In the genomic region with DNA sequence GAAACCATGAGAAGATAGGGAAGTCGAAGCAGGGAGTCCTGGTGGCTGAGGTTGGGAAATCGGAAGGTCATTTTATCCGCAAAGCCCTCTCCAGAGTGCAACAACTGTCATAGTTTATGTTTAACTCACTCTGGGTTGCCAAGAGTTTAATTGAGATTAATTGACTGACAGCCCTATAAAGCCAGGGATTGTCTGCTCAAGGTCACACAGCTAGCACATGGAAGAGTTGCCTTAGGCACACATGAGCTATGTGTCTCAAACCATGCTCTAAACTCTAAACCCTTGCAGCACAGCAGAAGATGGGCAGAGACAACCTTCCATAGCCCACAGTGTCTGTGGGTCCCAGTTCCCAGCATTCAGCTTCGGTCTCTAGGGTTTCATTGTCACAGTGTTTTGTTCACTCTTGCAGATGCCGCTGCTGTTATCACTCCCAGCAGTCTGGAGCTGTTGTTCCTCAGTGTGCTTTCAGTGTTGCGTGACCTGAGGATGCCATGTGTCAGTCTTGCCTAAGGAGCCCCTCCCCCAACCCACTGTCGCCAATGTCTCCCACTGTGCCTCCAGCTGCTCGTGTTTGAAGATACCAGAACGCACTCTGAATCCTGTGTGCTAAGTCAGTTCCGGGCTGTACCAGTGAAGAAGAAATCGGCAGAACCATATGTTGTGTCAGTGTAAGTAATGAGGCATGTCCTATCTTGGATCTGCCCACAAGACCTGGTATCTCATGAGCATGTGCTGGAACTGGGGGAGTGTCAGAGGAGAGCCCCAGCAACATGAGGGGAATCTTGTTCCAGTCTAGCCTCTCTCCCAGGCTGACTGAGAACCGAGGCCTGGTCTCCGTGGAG, we compare ENCODE assay signal across 9 mouse cellular contexts.
DNase-seq lines count a peak whose midpoint lies in the region; ATAC-seq lines count a peak whose summit lies in the region.
"Had no signal": no experiment of that assay in that cellular context is flagged by ENCODE, and none has a peak within 500 bp of the region (broad histone marks: within the 10 kb centered on the region; RNA-seq: fewer than 3 reads in every experiment).

No protein-coding gene starts in this region.

- H3K4me3 ChIP-seq in lung, embryonic 16.5 days (ENCODE audit: low read length): no peak overlapping the region
- H3K4me3 ChIP-seq in intestine, embryonic 15.5 days (replicated peaks): no peak overlapping the region
- no peak overlapping the region for H3K4me3 ChIP-seq in neural tube, embryonic 14.5 days (ENCODE audit: low read depth, low read length)
- H3K4me3 ChIP-seq: myocyte had no signal

- peak; percentile 50 to 66 for DNase-seq in cerebellum, postnatal 14 days
- no peak for DNase-seq in cerebellum, adult 18-20 months
- DNase-seq in lung, postnatal 14 days: no peak
- DNase-seq in gastrocnemius, postnatal 36 days: no peak
- DNase-seq in spleen, postnatal 14 days (ENCODE audit: low spot score in 2 of 2): no peak

- no peaks in the 10 kb centered on the region for H3K9me3 ChIP-seq in lung, embryonic 16.5 days (ENCODE audit: control insufficient read depth, low read length)
- no peaks in the 10 kb centered on the region for H3K9me3 ChIP-seq in intestine, embryonic 15.5 days
- H3K9me3 ChIP-seq in neural tube, embryonic 14.5 days (ENCODE audit: control insufficient read depth, low read length): no peaks in the 10 kb centered on the region

- intact Hi-C loops in gastrocnemius, postnatal 36 days (cut with DNase I): loop anchor here (10.0 kb wide), 1 partner anchor 973 kb away; no protein-coding TSS in a partner anchor

- no peak overlapping the region for H3K9ac ChIP-seq in lung, embryonic 16.5 days (ENCODE audit: low read length)
- H3K9ac ChIP-seq in intestine, embryonic 15.5 days: no peak overlapping the region
- H3K9ac ChIP-seq in neural tube, embryonic 14.5 days (replicated peaks; ENCODE audit: low read depth, low read length): no peak overlapping the region

- peak; percentile 89 for ATAC-seq in lung, embryonic 16.5 days (ENCODE audit: low read depth)
- peak; percentile 79 for ATAC-seq in intestine, embryonic 15.5 days
- peak; percentile 81; the same call in 1 of the 2 replicates for ATAC-seq in neural tube, embryonic 14.5 days (ENCODE audit: low read depth)

- H3K36me3 ChIP-seq in lung, embryonic 16.5 days (ENCODE audit: control insufficient read depth, insufficient read depth, low read length): no peaks in the 10 kb centered on the region
- H3K36me3 ChIP-seq in intestine, embryonic 15.5 days: no peaks in the 10 kb centered on the region
- H3K36me3 ChIP-seq in neural tube, embryonic 14.5 days (ENCODE audit: control insufficient read depth, insufficient read depth, low read length): no peaks in the 10 kb centered on the region

- H3K27ac ChIP-seq in lung, embryonic 16.5 days (ENCODE audit: low read length): no peak overlapping the region
- no peak overlapping the region for H3K27ac ChIP-seq in intestine, embryonic 15.5 days
- no peak overlapping the region for H3K27ac ChIP-seq in neural tube, embryonic 14.5 days (ENCODE audit: low read depth, low read length)

- H3K4me1 ChIP-seq in lung, embryonic 16.5 days (replicated peaks; ENCODE audit: control insufficient read depth, insufficient read depth, low read length): peaks cover 15% of the 10 kb centered on the region
- 0 out of 2 replicates have a peak, but pooled peaks cover 3% of the 10 kb centered on the region for H3K4me1 ChIP-seq in intestine, embryonic 15.5 days (replicated peaks)
- H3K4me1 ChIP-seq in neural tube, embryonic 14.5 days (ENCODE audit: control insufficient read depth, insufficient read depth, low read length): 0 out of 2 replicates have a peak, but pooled peaks cover 2% of the 10 kb centered on the region

- no peak overlapping the region for H3K4me2 ChIP-seq in lung, embryonic 16.5 days (ENCODE audit: low read depth, low read length)
- H3K4me2 ChIP-seq in intestine, embryonic 15.5 days (replicated peaks): no peak overlapping the region
- no peak overlapping the region for H3K4me2 ChIP-seq in neural tube, embryonic 14.5 days (ENCODE audit: low read depth, low read length)

- no peaks in the 10 kb centered on the region; the same call in 1 of the 2 replicates for H3K27me3 ChIP-seq in lung, embryonic 16.5 days (ENCODE audit: control insufficient read depth, insufficient read depth, low read depth, low read length)
- no peaks in the 10 kb centered on the region for H3K27me3 ChIP-seq in intestine, embryonic 15.5 days (replicated peaks)
- no peaks in the 10 kb centered on the region for H3K27me3 ChIP-seq in neural tube, embryonic 14.5 days (ENCODE audit: control insufficient read depth, insufficient read depth, low read length)

- WGBS in lung, embryonic 16.5 days: 42% methylated on average over 13 of the region's 13 CpGs
- WGBS in intestine, embryonic 15.5 days: 53% methylated on average over 13 of the region's 13 CpGs
- 47% methylated on average over 13 of the region's 13 CpGs for WGBS in neural tube, embryonic 14.5 days

Comparison
In these comparisons a context has a peak if more than half of its experiments do, and no peak if none do; other contexts are left out.
1. DNase-seq: peak in cerebellum, postnatal 14 days (2 of 2); none in cerebellum, adult 18-20 months (0 of 2), lung, postnatal 14 days (single experiment), gastrocnemius, postnatal 36 days (0 of 2) and spleen, postnatal 14 days (0 of 2).
2. Peak in every context shown above with its lines, with median percentiles within 50 percentile points of each other: ATAC-seq.